Mouse (Mus musculus): Measurements from ENCODE around the gene Hic1.

- TF ChIP-seq POLR2A (IDR thresholded peaks at IDR 0.05; ENCODE audit: extremely low read depth, insufficient read depth, low read length) (peak; percentile 38), CTCF (IDR thresholded peaks at IDR 0.05; ENCODE audit: extremely low read depth, insufficient read depth, low read length) (no peak)
These were observed 24.1 kb upstream of the Hic1 start, which contains the start of gene Rtn4rl1 for GRCm38 (mm10) chr11:75193256-75194071.
